Mouse (Mus musculus): ENCODE results near the gene Scgb2b26.

Scgb2b26 gene

DNA sequence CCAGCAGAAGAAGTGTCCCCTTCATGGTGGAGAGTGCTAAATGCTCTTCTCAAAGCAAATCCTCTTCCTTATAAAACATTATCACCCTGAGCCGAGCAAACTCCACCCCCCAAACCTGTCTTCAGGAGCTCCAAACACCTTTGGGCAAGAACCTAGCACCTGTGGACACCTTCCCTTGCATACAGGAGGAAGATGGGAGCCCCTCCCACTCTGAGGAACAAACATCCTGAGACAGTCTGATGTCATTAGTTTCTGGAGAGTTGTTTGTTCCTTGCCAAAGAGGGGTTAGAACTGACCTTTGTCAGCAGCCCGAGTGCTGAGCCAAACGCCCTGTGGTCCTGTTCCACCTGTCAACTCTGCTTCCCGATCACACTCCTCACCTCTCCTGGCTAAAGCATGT lies at the start of gene Scgb2b26:
Gene Scgb2b26, minus strand, starts transcription at position 101 of the 400 bp plus-strand sequence.
- no peak for DNase-seq

GRCm38 (mm10) chr7:33982281-33982680 lies 37.4 kb upstream of the Scgb2b26 start:
- peak; percentile 4 to 41 for DNase-seq

DNA sequence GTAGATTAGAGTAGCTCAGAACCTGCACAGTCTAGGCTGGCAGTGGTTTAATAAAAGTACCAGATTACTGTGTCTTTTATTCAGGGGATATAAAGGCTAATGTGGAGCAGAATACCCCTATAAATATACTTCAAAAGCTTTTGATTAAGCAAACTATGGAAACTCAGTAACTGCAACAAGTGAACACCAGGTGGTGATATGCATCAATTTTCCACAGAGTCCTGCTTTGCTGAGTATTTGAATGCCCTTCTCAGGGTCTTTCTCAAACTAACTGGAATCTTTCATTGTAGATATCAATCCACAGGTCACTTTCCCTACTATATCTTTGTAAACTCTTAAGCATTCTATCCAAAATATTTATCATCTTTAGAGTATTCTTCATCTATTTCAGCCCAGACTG lies 41.9 kb downstream of the Scgb2b26 start:
- no peak for DNase-seq

GRCm38 (mm10) chr7:33900803-33901202 lies 44.0 kb downstream of the Scgb2b26 start:
- DNase-seq = no peak

DNA sequence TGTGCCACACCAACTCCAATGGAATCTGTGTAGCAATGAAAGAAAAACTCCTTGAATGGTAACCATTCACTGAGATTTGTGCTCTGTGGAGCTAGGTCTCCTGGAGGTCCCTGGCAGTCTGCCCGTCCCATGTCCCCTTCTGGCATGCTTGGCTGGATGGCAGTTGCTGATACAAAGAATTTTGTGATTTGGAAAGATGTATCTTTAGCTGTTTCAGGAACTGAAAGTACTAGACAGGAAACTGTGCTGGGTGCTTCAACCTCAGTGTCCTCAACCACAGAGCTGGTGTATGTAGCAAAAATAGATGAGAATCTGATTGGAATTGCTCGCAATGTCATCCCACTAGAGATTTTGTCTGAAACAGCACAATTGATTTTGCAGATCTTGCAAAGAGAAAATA lies 44.8 kb downstream of the Scgb2b26 start:
- no peak for DNase-seq
